Mouse (Mus musculus): ENCODE data around the gene Asb5. TPM values are rescaled to one million over a fixed set of nuclear protein-coding genes. Genes with fewer than 3 reads are reported as not detected.

Asb5 gene
- total RNA-seq, 2 experiments from 2014 or later = 0.78 to 0.94 TPM

DNA sequence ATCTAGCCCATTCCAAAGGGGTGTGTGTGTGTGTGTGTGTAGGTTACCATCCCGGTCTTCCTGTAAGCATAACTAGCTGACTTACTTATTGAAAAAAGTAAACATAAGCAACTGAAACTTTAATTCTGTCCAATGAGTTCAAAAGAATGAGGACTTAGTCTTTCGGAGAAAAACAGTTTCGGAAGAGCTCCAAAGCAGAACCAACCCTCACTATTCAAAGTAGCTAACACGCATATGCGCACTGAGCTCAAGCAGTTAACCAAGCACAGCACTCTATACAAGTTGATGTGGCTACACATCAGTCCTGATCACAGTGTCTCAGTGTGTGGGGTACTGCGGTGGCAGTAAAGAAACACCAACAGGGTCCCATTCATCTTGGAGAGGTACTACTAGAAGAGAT, 2.7 kb upstream of the Asb5 start:
- no peak for DNase-seq (ENCODE audit: low spot score in 2 of 2)
- intact Hi-C loops (cut with DNase I) = loop anchor here (5.0 to 10.0 kb wide), 3 partner anchors 136 to 428 kb away; partner anchors contain the start of gene Gpm6a

DNA sequence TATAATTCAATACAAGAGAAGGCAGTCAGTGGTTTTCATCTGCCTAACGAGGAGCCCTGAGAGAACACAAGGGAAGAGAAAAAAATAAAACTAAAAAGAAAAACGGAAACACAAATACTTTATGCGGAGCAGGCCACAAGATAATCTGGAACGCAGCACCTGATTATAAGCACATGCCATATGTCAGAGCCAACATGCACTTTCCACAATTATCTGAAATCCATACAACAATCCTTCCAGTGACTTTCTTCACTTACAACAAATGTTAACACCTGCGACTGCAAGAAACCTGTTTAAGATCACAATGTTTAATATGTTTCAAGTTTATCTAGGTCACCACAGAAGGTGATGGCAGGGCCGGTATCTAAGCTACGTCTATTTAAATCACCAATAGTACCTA, 809 bp upstream of the Asb5 start:
- intact Hi-C loops (cut with DNase I) = loop anchor here (2.0 to 10.0 kb wide), 4 partner anchors 26 to 426 kb away; partner anchors contain the start of gene Gpm6a
- no peak for DNase-seq (ENCODE audit: low spot score in 2 of 2)

DNA sequence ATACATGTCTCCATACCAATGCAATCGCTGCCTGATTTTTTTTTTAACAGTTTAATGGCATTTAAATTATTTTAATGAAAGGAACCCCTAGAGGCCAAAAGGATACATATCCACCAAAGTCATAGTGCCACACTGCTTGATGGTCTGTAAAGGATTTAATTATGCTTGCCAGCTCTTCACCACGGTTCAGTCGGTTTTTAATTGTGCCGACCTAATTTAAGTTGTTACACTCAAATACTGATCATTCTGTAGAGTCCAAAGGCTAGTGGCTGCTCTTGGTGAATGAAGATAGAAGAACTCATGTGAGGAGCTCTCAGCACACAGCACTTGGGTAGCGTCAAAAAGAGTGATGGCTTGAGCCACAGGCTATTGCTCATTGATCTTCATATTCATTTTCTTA, 5.8 kb downstream of the Asb5 start:
- no peak for DNase-seq (ENCODE audit: low spot score in 2 of 2)
- intact Hi-C loops (cut with DNase I) = no loop called here

DNA sequence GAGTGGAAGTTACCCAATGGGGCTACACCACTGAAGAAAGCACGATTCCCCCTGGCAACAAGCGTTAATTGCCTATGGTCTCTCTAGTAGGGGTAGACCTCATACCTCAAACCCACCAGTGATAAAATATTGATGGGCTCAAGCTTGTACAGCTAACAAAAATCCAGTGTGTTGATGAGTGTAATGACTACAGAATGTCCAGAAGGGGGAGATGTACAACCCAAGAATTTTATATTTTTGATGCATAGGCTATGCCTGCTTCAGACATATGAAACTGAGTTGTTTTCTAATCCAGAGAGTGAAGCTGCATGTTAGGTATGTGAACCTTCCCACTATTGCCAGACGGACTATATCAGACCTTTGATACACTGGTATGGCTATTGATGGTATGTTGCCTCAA, 7.9 kb downstream of the Asb5 start:
- intact Hi-C loops (cut with DNase I) = no loop called here
- DNase-seq (ENCODE audit: low spot score in 2 of 2) = no peak

DNA sequence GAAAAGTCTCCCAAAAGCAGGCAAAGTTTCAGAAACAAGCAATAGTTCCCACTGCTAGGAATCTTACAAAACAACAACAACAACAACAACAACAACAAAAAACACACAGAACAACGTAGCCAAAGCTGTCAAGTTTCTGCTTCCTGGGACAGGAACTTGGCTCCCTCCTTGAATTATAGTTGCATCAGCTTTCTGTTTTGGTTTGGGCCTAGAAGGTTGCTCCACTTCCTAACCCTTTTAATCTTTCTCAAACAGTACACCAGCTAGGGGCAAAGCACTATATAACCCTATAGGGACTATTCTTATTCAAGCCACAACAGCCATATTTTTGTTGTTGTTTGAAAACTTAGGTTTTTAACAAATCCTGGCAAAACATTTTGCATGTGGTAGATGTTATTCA, 12.0 kb downstream of the Asb5 start:
- intact Hi-C loops (cut with DNase I) = no loop called here
- DNase-seq (ENCODE audit: low spot score in 2 of 2) = no peak

DNA sequence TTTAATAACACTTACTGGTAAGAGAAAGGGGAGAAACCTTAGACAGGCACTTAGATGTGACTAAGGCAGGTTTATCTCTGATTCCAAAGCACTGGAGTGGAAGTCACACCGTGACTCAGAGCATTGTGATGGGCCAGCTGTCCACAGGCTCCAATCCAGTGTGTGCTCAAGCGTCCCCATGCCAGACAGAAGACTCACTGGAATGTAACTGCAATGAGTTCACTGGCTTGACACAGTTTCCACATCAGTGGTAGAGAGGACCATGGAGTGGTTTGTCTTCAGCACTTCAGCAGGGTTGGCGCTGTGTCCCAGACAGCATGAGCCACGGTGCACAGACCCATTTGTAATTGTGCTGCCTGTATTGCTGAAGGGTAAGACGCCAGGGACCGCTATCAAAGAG, 19.0 kb downstream of the Asb5 start:
- no peak for DNase-seq (ENCODE audit: low spot score in 2 of 2)
- intact Hi-C loops (cut with DNase I) = no loop called here

DNA sequence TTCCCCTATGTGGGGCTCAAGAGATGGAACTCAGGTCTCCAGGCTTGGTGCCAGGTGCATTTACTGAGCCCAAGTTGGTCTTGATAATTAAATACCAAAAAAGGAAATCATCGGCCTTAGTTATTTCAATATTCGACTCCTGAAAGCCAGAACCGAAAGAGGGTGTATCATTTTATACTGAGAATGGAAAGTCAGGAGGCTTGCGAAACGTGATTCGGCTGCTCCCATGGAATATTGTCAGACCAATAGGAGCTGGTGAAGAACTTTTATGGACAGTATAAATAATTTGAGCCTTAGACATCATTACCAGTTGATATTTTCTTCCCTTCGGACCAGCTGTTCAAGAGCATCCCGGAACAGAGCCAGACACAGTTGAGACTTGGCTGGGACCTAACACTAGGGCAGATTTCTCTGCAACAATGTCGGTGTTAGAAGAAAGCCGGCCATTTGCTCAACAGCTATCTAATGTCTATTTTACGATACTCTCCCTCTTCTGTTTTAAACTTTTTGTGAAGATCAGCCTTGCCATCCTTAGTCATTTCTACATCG, 20.7 kb downstream of the Asb5 start:
- intact Hi-C loops (cut with DNase I) = no loop called here

DNA sequence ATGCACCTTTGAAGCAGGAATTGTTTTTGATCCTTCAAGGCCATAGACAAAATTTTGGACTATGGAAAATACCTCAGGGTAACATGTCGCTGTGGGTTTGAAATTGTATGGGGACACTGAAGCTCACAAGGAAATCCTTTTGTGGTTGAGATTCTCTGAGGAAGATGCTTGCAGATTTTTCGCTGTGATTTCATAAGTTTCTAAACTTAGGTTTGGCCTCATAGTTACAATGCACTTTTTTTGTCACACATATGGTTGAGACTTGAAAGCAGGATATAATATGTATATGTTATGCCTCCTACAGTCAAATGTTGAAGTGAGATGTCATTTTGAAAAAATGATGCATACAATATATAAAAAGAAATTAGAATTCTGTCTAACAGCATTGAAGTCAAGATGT, 25.5 kb downstream of the Asb5 start:
- intact Hi-C loops (cut with DNase I) = loop anchor here (2.0 to 5.0 kb wide), 2 partner anchors 26 to 37 kb away; partner anchors contain the start of genes Asb5 and Spcs3
- DNase-seq (ENCODE audit: low spot score in 2 of 2) = peak in 1 of 2 experiments; percentile 76

More for the DNA sequence above, 20.7 kb downstream of the Asb5 start:
- DNase-seq (ENCODE audit: low spot score in 2 of 2) = no peak

DNA sequence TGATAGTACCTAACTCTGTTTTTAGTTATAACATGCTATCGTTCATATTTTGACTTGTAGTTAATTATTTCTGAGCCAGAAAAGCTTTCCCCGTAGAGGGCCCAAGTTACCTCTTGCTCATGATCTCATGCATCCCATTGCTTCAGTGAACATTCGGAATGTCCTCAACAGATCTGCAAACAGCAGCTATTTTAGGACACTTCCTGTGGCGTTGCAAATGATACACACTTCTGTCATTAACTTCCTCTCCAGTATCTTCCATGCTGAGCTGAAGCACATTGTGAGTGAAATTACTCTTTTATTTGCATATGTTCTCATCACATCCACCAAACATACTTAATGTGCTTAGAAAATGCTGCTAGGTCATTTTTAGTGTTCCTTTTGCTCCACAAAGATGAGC, 32.8 kb downstream of the Asb5 start:
- intact Hi-C loops (cut with DNase I) = no loop called here
- no peak for DNase-seq (ENCODE audit: low spot score in 2 of 2)

DNA sequence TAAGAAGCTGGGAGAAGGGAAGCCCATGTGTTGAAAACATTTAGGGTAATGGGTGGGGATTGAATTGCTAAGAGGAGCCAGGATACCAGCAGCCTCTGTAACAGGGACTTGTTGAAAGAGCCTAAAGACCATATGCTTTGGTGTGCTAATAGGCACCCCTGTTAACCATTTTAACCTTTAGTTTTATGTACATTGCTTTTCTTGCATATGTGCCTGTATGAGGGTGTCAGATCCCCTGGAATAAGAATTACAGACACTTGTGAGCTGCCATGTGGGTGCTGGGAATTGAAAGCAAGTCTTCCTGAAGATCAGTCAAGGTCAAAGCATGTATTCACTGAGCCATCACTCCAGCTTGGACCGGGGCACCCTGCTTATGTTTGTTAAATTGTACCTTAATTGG, 35.8 kb downstream of the Asb5 start:
- intact Hi-C loops (cut with DNase I) = no loop called here
- no peak for DNase-seq (ENCODE audit: low spot score in 2 of 2)

DNA sequence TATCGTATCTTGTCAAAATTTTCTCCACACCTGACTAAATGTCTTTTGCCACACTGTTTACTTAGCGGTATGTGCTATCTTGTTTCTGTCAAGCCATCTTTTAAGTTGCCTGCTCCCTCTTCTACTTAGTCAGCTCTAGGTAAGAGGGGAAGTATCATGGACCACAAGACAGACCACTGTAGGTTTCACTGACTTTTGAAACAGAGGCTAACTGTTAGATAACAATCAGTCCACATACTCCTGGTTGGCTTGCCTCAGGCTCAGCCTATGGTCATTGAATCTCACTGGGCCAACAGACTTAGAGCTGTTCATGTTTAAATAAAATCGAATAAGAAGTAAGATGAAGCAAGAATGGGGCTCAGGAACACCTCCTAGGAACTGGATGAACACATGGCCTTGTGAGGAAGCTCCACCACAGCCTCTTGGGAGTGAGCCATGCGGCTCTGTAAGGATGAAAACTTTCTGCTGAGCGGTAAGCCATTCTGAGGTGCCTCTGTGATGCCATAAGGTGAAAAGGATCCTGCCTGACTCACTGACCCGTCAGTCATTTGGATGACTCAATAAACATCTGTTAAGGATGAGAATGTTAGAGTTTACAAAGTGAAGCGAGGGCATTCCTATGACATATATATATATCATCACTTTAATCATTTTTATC, 36.4 kb downstream of the Asb5 start:
- intact Hi-C loops (cut with DNase I) = no loop called here
- DNase-seq (ENCODE audit: low spot score in 2 of 2) = no peak

DNA sequence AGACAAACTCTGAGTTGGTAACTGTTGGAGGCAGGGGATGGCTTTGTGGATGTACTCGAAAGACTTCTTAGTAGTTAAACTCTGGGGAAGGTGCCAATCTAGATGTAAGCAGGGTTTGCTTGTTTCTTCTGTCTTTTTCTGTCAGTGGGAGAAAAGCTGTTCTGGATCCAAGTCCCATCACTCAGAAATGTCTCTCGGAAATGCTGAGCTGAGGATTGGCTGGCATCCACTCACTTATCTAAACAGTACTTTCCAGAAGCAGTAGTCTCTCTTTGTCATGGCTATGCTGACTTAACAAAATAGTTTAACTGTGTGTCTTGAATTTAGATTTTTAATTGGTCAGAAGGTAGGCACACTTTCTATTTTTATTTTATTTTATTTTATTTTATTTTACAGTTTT, 37.8 kb downstream of the Asb5 start:
- peak in 1 of 2 experiments; percentile 19 for DNase-seq (ENCODE audit: low spot score in 2 of 2)
- intact Hi-C loops (cut with DNase I) = no loop called here

DNA sequence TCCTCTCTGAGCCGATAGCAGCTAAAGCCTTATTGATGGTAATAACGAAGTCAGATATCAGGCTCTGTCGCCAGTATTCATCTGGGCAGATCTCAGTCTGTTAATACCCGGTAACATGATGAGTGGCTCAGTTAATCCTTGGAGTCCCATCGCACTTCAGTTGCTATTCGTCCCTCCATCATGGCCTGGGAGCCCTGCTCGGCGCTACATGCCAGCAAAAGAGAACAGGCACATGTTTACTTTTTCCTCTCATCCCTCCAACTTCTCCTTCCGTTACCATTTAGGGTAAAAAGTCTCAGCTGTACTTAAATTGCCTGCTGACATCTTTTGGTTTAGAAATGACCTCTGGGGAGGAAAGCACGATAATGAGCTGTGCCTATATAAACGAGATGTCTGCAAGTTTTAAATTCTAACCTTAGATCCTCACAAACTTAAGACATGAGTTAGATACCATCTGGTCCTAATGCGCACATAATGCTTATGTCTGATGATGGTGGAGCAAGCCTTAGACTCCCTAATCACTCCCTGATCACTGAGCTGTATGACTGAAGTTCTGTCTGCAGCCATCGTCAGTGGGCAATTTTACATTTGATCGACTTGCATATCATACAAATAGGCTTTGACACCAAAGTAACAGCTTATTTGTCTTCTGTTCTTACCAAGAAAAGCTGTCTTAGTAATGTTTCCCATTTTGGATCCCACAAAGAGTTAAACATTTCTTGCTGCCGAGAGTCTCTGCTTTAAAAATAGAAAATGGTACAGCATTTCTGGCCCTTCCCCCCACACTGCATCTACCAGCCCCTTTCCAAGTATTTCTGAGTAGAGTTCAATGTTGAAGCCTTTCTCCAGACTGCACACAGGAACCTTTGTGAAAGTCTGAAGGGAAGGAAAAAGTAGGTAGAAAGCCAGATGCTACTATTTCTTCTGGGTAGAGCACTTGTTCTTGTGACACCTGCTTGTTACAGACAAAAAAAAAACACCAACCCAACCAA, 41.5 kb downstream of the Asb5 start:
- DNase-seq (ENCODE audit: low spot score in 2 of 2) = no peak
- intact Hi-C loops (cut with DNase I) = no loop called here

DNA sequence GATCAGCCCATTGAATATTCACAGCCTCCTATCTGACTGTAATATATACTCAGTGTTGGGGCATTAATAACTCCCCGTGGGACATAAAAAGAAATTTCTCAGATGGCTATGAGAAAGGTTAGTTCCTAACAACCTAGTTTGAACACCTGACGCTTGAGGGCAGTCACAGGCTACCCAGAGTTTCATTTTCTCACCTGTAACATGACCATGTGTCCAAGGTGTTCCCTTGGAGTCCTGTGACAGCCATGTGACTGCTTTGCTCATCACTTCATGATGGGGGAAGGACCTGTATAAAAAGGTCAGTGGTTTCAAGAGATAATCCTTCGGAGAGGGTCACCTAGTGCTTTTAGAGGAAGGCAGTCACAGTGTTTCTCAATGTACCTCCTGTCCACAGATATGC, 52.1 kb downstream of the Asb5 start:
- intact Hi-C loops (cut with DNase I) = no loop called here
- DNase-seq (ENCODE audit: low spot score in 2 of 2) = no peak

DNA sequence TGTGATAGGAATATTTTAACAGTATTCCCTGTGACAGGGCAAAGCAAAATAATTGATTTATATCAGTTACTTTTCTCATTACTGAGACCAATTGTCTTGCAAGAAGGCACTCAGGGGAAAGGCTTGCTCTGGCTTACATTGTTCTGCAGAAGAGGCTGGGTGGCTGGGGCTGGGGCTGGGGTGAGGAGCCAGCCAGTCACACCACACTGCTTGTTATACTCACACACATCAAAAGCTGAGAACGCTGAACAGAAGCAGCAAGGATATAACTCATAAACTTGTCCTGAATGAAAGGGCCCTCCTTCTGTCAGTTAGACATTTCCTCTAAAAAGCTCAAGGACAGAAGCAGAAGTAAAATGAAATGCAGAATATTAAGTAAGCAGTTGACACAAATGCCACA, 53.5 kb downstream of the Asb5 start:
- intact Hi-C loops (cut with DNase I) = no loop called here
- DNase-seq (ENCODE audit: low spot score in 2 of 2) = no peak

DNA sequence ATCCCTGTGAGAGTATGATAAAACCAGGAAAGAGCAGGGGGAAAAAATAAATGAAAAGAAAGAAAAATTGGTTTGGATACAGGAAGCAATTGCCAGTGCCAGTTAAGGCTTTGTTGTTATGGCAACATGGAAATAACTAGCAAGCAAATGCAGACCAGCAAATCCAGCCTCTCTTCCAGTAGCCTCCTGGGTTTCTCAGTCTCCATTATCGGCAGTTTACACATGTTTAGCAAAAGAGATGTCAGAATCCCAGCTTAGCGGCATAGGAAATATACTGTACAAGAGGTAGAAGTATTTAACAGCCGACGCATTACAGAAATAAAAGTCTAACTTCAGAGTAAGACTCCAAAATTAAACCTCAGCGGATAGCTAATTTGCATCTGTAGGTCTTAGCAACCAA, 65.3 kb downstream of the Asb5 start:
- intact Hi-C loops (cut with DNase I) = loop anchor here (5.0 kb wide), 1 partner anchor 37 kb away; no protein-coding TSS in a partner anchor
- DNase-seq (ENCODE audit: low spot score in 2 of 2) = peak in 1 of 2 experiments; percentile 73

DNA sequence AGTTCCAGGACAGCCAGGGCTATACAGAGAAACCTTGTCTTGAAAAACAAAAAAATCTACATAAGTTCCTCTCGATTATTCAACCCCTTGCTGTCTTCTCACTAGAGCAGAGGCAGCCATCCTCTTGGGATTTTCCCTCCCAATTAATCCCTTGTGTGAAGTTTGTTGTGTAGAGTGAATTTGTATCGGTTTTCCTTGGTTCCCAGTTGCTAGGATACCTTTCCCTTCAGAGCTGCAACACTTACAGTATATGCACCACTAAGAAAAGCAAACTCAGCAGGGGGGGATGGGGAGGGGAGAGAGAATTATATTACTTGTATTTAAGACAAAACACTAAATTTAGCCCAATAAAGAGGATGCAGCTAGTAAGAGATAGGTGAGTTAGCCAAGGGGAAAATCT, 66.7 kb downstream of the Asb5 start:
- DNase-seq (ENCODE audit: low spot score in 2 of 2) = no peak
- intact Hi-C loops (cut with DNase I) = no loop called here

DNA sequence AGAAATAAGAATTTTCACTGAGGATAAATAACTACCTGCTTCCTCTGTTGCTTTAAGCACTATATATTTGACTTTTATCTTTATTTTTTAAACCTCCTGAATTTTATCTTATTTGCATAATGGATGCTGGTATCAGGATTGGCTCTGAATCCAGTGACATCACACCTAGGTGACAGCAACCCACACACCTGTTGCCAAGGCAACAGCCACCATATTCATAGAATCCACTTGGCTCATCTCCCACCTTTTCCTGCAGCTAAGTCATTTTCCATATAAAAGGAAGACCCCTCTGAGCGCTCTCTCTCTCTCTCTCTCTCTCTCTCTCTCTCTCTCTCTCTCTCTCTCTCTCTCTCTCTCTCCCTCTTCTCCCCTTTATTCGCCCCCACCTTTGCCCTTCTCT, 67.6 kb downstream of the Asb5 start:
- peak in 1 of 2 experiments; percentile 77 for DNase-seq (ENCODE audit: low spot score in 2 of 2)
- intact Hi-C loops (cut with DNase I) = no loop called here

DNA sequence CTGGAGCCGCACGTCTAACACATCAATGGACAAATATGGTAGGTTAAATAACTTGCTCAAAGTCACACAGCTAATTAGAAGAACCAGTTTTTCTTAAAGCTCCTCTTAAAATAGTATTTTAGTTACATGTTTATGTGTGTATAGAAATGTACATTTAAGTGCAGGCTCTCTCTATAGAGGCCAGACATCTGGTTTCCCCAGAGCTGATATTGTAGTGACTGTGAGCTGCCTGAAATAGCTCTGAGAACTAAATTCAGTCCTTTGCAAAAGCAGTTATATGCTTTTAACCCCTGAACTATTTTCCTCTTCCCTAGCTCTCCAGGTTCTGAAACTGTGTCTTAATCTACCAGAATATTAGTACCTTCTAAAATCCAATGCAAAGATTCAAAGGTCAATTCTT, 68.0 kb downstream of the Asb5 start:
- intact Hi-C loops (cut with DNase I) = no loop called here

DNA sequence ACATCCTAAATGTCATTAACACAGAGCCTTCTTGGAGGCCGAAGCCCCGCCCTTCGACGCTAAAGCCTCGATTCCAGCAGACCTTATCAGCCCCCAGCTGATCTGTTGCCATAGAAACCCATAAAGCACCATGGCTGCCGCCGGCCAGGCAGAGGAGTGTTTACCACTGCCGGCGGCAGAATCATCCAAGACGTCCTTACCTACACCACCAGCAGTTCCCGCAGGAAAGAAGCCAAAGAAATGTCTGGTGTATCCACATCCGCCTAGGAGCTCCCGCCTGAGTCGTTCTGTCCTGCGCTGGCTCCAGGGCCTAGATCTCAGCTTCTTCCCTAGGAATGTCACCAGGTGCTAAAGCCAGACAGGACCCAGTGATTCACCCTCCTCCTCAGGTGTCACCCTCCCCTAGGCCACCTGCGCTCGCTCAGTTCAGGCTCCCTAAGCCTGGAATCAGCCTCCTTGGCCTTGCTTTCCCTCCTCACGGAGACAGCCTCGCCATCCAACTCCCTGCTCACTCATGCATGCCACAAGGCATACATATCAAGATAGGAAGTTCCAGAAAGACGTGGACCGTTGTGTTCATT, 71.4 kb downstream of the Asb5 start, which contains the start of gene Spata4:
Gene Spata4 (plus strand): TSS at position 111 of the 581 bp plus-strand sequence.
- intact Hi-C loops (cut with DNase I) = no loop called here

More for the DNA sequence above, 68.0 kb downstream of the Asb5 start:
- DNase-seq (ENCODE audit: low spot score in 2 of 2) = peak in 1 of 2 experiments; percentile 56

More for the DNA sequence above, 71.4 kb downstream of the Asb5 start, which contains the start of gene Spata4:
- peak; percentile 56 to 66 for DNase-seq (ENCODE audit: low spot score in 2 of 2)

All from left cerebral cortex, postnatal 25 days (tissue).